Mouse (Mus musculus) testis, adult 2 months (tissue): ENCODE measurements at regions not wholly inside any gene's neighbourhood (a gene's known extent, or its start where the extent isn't known, plus 50 kb on each side); places are given as distances from the start of the nearest gene placed in this dataset.

Experiments
- CTCF ChIP-seq: fragments of 200-500 bp; IDR thresholded peaks from 2 replicates; pipeline ENCODE4 v1.5.1; 2012; ENCODE audit warnings: low read depth, mild to moderate bottlenecking, inconsistent platforms, low read length, moderate library complexity; ENCODE audit not compliant: control insufficient read depth, insufficient read depth, insufficient replicate concordance
- POLR2A ChIP-seq: fragments of 200-500 bp; IDR thresholded peaks from 2 replicates; pipeline ENCODE4 v1.6.1; 2012; ENCODE audit warnings: low read depth, mild to moderate bottlenecking, inconsistent platforms, low read length, moderate library complexity; ENCODE audit not compliant: control insufficient read depth

GRCm38 (mm10) chr14:76663816-76664215 is 107.1 kb upstream of the Serp2 start:
- TF ChIP-seq CTCF (no peak), POLR2A (no peak)
